Mouse (Mus musculus): ENCODE data around the gene Fam131b.

DNA sequence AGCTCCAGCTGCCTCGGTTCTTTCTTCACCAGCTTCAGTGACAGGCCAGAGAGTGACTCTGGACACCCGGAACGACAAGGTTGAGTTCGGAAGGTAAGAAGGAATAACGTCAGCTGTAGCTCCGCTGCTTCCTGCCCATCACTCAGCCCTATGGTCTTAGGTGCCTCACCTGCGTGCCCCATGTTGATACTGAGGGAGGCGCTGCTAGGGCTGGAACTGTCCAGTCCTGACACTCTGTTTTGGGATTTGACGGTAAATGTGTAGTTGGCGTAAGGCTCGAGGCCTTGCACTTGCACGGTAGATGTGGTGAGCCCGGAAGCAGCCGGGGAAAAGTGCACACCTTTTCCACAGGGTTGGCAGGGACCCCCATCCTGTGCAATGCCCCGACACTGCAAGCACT lies 40.2 kb upstream of the Fam131b start:
- TF ChIP-seq CTCF (IDR thresholded peaks at IDR 0.05; ENCODE audit: extremely low read depth, insufficient read depth, insufficient read length, insufficient replicate concordance) (no peak), POLR2A (IDR thresholded peaks at IDR 0.05; ENCODE audit: low read depth, low read length) (no peak)
